Mouse (Mus musculus): ENCODE data around the gene Ccdc77.

Gene Ccdc77

GRCm38 (mm10) chr6:120363688-120364522, at the start of gene Ccdc77, which contains the start of gene Kdm5a:
Gene Ccdc77, minus strand, starts transcription at chr6:120364374.
Gene Kdm5a, plus strand, starts transcription at chr6:120364124.
- DNase-seq (ENCODE audit: low read depth), result peak; percentile 98

- no peak for DNase-seq (ENCODE audit: low read depth)
These were observed 39.8 kb upstream of the Ccdc77 start for GRCm38 (mm10) chr6:120403936-120404335.

GRCm38 (mm10) chr6:120395622-120396345, 31.6 kb upstream of the Ccdc77 start:
- DNase-seq (ENCODE audit: low read depth), result no peak

DNA sequence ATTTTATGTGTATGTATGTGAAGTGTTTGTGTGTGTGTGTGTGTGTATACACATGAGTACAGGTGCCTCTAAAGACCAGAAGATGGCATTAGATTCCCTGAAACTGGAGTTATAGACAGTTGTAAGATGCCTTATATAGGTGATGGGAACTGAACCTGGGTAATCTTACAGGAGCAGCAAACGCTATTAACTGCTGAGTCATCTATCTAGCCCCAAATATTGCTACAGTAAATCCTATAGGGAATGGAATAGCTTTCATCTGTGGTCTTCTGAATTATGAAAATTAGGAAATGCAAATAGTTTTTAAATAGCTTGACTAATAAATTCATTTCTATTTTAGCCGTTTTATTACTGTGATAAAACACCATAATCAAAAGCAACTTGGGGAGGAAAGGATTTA, 28.6 kb upstream of the Ccdc77 start:
- no peak for DNase-seq (ENCODE audit: low read depth)

- DNase-seq (ENCODE audit: low read depth), result no peak
These were observed 25.9 kb upstream of the Ccdc77 start for GRCm38 (mm10) chr6:120390054-120390453.

DNA sequence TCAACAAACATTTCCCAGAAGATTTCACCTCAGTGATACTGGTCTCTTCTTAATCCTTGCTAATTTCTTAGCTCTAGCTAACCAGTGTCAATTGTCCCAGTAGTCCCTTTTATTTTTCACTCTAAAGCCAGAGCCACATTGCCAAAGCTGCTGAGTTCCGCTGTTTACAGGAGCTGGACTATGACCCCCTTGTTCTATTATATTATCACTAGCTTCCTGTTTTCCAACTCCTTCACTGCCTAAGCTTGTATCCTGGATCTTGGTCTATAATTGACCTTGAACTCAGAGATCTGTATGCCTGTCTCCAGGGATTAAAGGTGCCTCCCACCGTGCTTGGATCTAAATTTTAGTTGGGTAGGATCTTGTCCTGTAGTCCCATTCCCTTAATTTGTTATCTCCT, 12.6 kb upstream of the Ccdc77 start:
- no peak for DNase-seq (ENCODE audit: low read depth)

GRCm38 (mm10) chr6:120365051-120365450, 877 bp upstream of the Ccdc77 start:
- DNase-seq (ENCODE audit: low read depth), result peak; percentile 58

DNA sequence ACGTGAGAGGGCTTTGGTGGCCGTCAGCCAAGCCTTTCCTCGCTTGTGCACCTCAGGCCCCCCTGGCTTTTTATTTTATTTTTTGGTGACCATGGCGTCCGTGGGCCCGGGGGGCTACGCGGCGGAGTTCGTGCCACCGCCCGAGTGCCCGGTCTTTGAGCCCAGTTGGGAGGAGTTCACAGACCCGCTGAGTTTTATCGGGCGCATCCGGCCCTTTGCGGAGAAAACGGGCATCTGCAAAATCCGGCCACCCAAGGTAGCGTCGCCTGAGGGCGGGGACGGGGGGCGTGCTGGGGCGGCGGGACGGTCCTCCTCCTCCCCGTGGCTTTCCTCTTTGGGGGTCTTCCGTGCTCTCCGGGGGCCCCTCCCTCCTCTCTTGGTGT, 340 bp upstream of the Ccdc77 start:
- DNase-seq (ENCODE audit: low read depth), result no peak

DNA sequence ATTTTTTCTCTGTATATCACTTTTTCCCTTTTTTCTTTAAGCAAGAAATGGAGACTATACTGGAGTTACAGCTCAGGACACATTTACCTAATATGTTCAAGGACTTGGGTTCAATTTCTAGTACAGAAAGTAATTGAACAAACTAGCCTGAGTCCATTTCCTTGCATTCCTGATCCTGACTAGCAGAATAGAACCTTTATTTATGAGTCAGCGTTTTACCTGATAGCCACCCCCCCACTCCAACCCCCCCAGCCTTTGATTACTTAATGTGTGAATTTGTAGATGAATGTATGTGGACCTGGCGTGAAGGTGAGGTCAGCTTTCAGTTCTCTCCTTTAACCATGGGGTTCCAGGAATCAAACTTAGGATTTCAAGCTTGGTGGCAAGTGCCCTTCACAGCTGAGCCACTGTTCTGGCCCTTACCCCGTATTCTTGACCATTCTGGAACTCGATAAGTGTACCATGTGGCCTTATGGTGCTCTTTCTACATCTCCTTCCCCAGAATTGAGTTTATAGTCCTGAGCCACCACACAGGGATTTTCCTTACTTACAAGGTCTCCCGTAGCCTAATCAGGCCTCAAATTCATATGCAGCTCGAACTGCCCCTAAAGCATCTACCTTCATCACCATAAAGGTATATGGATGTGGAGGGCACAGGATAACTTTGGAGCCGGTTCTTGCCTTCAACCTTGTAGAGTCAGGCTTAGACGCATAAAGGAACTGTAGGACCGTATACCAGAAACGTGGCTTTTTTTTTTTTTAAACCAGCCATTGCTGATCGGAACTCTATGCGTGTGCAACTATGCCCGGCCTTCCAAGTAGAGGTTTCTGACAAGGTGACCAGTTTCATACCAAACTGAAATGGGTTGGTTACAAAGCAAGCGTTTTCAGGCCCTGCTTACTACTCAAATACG, 1.1 kb downstream of the Ccdc77 start:
- DNase-seq (ENCODE audit: low read depth), result no peak

- DNase-seq (ENCODE audit: low read depth), result no peak
These were observed 2.0 kb downstream of the Ccdc77 start for GRCm38 (mm10) chr6:120362124-120362523.

DNA sequence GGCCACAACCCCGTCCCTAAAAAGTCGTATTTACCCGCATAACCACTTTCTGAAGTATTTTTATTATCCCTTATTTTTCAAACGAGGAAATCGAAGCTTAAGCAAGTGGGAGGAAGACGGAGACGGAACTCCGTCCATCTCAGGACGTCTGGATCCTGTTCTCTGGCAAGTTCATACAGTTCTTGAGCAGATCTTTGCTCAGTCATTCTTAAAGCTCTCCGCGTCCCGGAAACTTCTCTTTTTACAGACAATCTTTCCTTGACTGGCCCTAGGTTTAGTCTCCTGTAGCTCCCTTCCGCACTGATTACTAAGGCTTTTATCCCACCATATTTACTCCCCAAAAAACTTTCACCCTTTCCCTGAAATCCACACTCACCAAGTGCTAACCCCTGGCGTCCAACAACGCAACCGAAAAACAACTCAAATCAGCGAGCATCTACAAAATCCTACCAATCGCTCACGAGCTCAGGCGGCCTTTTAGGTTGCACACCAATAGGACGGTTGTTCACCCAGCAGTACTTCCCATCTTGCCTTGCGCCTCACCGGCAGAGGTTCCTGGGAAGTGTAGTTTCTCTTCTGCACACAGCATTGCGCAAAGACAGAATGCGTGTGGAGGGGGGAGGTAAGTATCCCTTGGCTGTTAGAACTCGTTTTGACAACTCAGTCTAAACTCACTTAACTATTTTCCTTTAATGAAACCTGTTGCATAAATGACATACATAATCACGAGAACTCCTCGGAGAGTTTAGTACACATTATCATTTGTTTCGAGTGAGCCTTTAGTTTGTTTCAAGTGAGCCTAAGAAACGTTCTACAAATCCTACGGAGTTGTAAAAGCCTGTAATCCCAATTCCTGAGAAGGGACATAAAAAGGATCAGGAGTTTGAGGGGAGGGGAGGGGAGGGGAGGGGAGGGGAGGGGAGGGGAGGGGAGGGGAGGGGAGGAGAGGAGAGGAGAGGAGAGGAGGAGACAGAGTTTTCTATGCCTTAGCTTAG, 6.9 kb downstream of the Ccdc77 start:
- DNase-seq (ENCODE audit: low read depth), result peak; percentile 95

- DNase-seq (ENCODE audit: low read depth), result no peak
These were observed 7.7 kb downstream of the Ccdc77 start for GRCm38 (mm10) chr6:120356478-120356877.

DNA sequence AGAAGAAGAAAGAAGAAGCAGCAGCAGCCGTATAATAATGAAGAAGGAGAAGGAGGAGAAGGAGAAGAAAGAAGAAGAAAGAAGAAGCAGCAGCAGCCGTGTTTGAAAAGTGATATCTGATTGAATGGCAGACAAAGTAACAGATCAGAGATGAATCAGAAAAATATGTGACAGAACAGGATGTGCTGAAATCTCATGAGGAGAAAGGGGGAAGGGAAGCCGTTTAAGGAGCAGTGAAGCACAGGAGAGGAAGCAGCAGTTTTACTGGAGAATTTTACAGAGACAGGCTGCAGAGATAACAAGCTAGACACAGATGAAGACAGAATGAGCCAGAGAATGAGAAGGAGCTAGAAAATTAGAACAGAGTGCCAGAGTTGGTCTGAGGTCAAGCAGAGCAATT, 15.2 kb downstream of the Ccdc77 start:
- no peak for DNase-seq (ENCODE audit: low read depth)

- no peak for DNase-seq (ENCODE audit: low read depth)
These were observed 20.2 kb downstream of the Ccdc77 start for GRCm38 (mm10) chr6:120343992-120344391.

DNA sequence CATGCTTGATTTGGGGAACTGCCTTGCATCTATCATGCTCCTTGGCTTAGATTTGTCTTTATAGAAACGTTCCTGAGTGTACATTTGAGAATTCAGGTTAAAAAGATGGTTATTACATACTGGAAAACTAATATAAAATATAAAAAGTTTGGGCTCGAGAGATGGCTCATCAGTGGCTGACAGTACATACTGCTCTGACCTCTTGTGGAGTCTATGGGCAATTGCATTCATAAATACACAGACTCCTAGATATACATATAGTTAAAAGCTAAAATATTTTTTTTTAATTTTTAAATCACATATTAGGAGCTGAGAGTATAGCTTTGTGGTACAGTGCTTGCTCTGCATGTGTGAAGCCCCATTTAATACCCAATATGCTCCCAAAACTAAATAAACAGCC, 31.8 kb downstream of the Ccdc77 start:
- no peak for DNase-seq (ENCODE audit: low read depth)

DNA sequence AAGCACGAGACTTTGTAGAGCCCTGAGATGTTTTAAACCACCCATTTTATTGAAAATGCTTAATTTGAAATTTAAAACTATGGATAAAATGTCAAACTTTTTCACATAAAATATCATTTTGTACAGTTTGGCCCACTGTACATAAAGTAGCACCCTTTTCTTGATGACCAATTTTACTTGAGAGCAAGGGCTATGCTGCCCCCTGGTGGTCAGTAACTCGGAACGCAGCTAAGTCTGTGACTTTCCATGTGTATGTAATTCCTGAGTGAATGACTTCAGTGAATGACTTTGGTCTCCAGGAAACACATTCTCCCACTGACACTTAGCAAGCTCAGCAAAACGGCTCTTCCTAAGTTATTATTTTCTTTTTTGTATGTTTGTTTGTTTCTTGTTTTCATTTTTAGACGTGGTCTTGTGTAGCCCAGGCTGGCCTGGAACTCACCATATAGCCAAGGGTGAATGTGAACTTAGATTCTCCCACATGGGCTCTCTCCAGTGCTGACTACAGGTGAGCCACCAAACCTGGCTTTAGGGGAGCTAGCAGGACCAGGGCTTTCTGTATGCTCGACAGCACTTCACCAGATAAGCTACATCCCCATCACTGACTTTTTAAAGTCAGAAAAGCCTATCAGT, 39.8 kb downstream of the Ccdc77 start:
- DNase-seq (ENCODE audit: low read depth), result peak; percentile 88

GRCm38 (mm10) chr6:120320369-120320768, 43.8 kb downstream of the Ccdc77 start:
- no peak for DNase-seq (ENCODE audit: low read depth)

- no peak for DNase-seq (ENCODE audit: low read depth)
These were observed 45.0 kb downstream of the Ccdc77 start for GRCm38 (mm10) chr6:120319129-120319528.

GRCm38 (mm10) chr6:120318303-120318940, 45.8 kb downstream of the Ccdc77 start:
- no peak for DNase-seq (ENCODE audit: low read depth)

- no peak for DNase-seq (ENCODE audit: low read depth)
These were observed 51.7 kb downstream of the Ccdc77 start for GRCm38 (mm10) chr6:120312443-120312842.

Data from induced T-regulatory cell, adult 2 months (primary cell).